Mouse (Mus musculus): ENCODE measurements at regions not wholly inside any gene's neighbourhood (a gene's known extent, or its start where the extent isn't known, plus 50 kb on each side); places are given as distances from the start of the nearest gene placed in this dataset.
A peak's percentile ranks its signal among the peaks of the same experiment; 100 is the strongest.

DNA sequence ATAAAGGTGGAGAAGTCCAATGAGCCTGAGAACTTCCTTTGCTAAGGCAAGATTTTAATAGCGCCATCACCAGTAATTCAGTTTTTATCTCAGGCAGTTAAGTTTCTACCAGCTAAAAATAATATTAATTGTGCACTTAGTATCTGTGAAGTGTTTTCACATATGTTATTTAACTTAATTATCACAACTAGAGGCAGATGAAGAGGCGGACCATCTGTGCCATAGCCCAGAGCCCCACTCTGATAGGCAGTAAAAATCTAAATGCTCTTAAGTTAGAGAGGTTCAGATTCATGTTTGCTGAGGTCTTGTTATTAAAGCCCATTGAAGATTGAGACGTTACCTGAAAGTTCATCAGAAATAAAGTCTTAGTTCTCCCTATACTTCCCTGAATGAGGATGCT is 395.7 kb upstream of the Nrsn1 start:
- H3K36me3 ChIP-seq (ENCODE audit: insufficient read depth, low read length) = no peaks in the 10 kb centered on the region
- no peaks in the 10 kb centered on the region for H3K9me3 ChIP-seq (ENCODE audit: low read length)
- no peak for TF ChIP-seq POU5F1 (IDR thresholded peaks at IDR 0.05; ENCODE audit: borderline replicate concordance, low read length)
- no peak for TF ChIP-seq NANOG (IDR thresholded peaks at IDR 0.05; ENCODE audit: borderline replicate concordance, low read length)
- no peak for TF ChIP-seq CTCF (conservative IDR thresholded peaks at IDR 0.05; ENCODE audit: low read length)
- H3K4me3 ChIP-seq (replicated peaks; ENCODE audit: low read length) = no peak overlapping the region
- H3K4me1 ChIP-seq (replicated peaks; ENCODE audit: low read depth, low read length) = no peaks in the 10 kb centered on the region
- H3K27me3 ChIP-seq (ENCODE audit: insufficient read depth, low read length) = no peaks in the 10 kb centered on the region

DNA sequence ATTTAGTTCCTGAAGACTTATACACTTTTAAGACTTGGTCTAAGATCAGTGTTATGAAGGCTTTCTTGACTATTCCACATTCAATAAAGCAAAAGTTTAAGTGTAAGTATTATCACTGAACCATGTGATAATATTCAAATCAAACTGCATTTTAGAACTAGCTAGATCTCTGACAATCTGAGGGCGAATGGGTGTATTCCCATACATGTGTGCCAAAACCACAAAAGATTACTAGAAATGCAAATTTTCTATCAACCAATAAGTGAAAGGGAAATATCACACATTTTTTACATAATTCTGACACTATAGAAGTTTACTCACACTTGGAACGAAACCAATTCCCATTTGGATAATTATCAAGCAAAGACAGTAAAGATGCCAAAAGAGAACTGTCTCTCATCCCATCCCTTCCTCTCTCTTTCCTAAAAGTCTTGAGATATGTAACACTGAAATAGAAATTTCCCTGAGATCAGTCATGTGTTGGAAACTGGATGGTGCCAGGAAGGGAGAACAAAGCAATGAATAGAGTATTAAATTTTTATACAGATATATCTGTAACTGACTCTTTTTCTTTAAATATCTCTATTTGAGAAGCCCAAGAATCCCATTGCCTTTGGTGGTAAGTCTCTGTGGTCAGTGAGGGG is 394.8 kb upstream of the Nrsn1 start:
- Histone ChIP-seq H3K27me3 (ENCODE audit: insufficient read depth, low read length) (no peaks in the 10 kb centered on the region), H3K4me1 (replicated peaks; ENCODE audit: low read depth, low read length) (no peaks in the 10 kb centered on the region), H3K4me3 (replicated peaks; ENCODE audit: low read length) (no peak overlapping the region), H3K9me3 (ENCODE audit: low read length) (no peaks in the 10 kb centered on the region), H3K36me3 (ENCODE audit: insufficient read depth, low read length) (no peaks in the 10 kb centered on the region)
- no peak for TF ChIP-seq POU5F1 (IDR thresholded peaks at IDR 0.05; ENCODE audit: borderline replicate concordance, low read length)
- TF ChIP-seq CTCF (conservative IDR thresholded peaks at IDR 0.05; ENCODE audit: low read length) = no peak

DNA sequence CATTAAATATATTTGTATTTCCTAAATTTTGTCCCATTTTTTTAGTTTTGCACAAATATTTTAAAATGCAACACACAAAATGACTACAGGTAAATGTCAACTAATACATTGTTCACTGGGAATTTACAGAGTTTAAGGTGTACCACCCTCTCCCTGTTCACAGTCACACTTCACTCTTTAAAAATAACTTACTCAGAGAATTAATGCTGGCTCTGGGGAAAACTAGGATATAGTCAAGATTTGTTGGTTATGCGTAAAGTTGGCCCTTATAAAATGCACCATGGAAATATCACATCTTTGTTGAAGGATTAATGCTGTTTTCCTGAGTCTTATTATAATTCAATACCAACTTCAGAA is 378.1 kb upstream of the Nrsn1 start:
- H3K4me1 ChIP-seq (replicated peaks; ENCODE audit: low read depth, low read length) = no peaks in the 10 kb centered on the region
- H3K4me3 ChIP-seq (replicated peaks; ENCODE audit: low read length) = no peak overlapping the region
- H3K9me3 ChIP-seq (ENCODE audit: low read length) = no peaks in the 10 kb centered on the region
- no peaks in the 10 kb centered on the region for H3K36me3 ChIP-seq (ENCODE audit: insufficient read depth, low read length)
- TF ChIP-seq CTCF (conservative IDR thresholded peaks at IDR 0.05; ENCODE audit: low read length) (no peak), NANOG (IDR thresholded peaks at IDR 0.05; ENCODE audit: borderline replicate concordance, low read length) (no peak), POU5F1 (IDR thresholded peaks at IDR 0.05; ENCODE audit: borderline replicate concordance, low read length) (no peak)
- H3K27me3 ChIP-seq (ENCODE audit: insufficient read depth, low read length) = no peaks in the 10 kb centered on the region

DNA sequence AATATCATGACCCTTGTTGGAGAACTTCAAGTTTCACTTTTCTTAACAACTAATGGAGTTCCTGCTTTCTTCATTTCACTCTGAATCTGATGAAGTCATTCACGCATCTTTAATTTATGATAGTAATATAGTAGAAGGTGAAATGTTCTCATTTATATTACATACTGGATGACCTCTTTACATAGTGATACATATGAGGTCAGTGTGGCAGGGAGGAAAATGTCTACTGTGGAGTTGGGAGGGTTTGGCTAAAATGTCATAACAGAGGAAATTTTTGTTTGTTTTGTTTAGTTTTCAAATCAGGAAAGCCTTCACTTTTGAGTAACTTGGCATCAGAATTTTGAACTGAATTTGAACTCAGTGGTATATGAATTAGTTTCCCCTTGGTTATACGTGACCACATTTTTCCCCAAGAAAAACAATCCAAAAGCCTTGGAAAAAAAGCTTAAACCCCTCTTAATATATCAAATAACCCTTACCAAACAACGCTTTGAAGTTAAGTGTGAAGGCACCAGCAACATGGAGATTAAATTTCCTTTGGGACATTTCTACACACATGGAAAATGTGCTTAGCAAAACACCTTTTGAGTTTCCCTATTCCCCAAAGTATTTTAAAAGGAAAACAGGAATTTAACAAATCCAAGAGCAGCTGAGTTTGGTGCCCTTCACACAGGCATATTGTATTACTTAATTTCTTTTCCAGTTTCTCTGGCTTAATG is 377.6 kb upstream of the Nrsn1 start:
- Histone ChIP-seq H3K4me1 (replicated peaks; ENCODE audit: low read depth, low read length) (no peaks in the 10 kb centered on the region), H3K9me3 (ENCODE audit: low read length) (peaks cover 2% of the 10 kb centered on the region), H3K27me3 (ENCODE audit: insufficient read depth, low read length) (no peaks in the 10 kb centered on the region), H3K4me3 (replicated peaks; ENCODE audit: low read length) (no peak overlapping the region), H3K36me3 (ENCODE audit: insufficient read depth, low read length) (no peaks in the 10 kb centered on the region)
- TF ChIP-seq CTCF (conservative IDR thresholded peaks at IDR 0.05; ENCODE audit: low read length) = no peak
- no peak for TF ChIP-seq POU5F1 (IDR thresholded peaks at IDR 0.05; ENCODE audit: borderline replicate concordance, low read length)
- no peak for TF ChIP-seq NANOG (IDR thresholded peaks at IDR 0.05; ENCODE audit: borderline replicate concordance, low read length)

DNA sequence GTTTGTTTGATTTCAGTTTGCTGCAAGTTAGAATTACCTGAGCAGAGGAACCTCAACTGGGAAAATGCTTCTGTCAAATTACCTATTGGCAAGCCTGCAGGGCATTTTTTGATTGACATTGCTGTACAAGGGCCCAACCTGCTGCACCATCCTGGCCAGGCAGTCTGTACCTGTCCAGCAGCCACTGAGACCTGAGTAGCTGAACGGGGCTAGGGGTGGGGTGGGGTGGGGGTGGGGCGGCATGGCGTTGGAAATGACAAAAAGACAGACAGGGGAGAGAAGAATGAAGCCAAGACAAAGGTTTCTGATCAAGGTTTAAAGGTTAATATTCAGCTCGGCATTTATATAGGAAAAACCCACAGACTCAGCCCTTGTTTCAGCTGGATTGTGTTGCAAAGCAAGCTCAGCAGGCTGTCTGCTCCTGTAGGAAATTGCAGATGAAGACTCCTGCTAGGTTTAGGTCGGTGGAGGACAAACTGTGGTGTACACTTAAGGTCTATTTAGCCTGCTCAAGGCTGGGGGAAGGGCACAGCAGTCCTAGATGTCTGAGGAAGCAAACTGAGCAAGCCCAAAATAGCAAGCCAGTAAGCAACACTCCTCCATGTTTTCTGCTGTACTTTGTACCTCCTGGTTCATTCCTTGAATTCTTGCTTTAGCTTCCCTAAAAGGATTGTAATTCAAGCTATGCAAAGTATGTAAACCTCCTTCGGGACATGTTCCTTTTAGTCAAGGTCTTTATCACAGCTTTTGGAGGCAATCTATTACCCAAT is 369.4 kb upstream of the Nrsn1 start:
- peaks cover 34% of the 10 kb centered on the region for H3K9me3 ChIP-seq (ENCODE audit: low read length)

DNA sequence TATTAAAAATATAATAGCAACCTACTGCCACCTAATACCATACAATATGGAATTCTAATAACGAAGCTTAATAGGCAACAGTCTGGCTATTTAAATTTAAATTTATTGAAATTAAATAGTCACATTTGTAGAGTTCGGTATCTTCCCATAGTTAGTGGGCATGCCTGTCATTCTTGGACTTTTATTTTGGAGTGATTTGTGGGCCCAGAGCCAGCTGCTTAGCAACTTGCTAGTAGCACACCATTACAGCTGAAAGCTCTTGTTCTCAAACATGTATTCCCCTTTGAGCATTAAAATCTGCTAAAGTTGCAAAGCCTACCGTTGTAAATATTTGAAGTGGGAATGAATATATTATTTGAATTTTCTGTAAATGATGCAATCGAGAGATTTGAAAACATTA is 359.2 kb upstream of the Nrsn1 start:
- no peak overlapping the region for H3K4me3 ChIP-seq (replicated peaks; ENCODE audit: low read length)
- H3K36me3 ChIP-seq (ENCODE audit: insufficient read depth, low read length) = no peaks in the 10 kb centered on the region
- H3K9me3 ChIP-seq (ENCODE audit: low read length) = peaks cover 4% of the 10 kb centered on the region
- H3K4me1 ChIP-seq (replicated peaks; ENCODE audit: low read depth, low read length) = no peaks in the 10 kb centered on the region
- H3K27me3 ChIP-seq (ENCODE audit: insufficient read depth, low read length) = no peaks in the 10 kb centered on the region
- TF ChIP-seq POU5F1 (IDR thresholded peaks at IDR 0.05; ENCODE audit: borderline replicate concordance, low read length) (no peak), NANOG (IDR thresholded peaks at IDR 0.05; ENCODE audit: borderline replicate concordance, low read length) (no peak), CTCF (conservative IDR thresholded peaks at IDR 0.05; ENCODE audit: low read length) (no peak)

More for the DNA sequence above, 369.4 kb upstream of the Nrsn1 start:
- no peak overlapping the region for H3K4me3 ChIP-seq (replicated peaks; ENCODE audit: low read length)
- no peaks in the 10 kb centered on the region for H3K27me3 ChIP-seq (ENCODE audit: insufficient read depth, low read length)
- no peaks in the 10 kb centered on the region; the same call in 1 of the 2 replicates for H3K36me3 ChIP-seq (ENCODE audit: insufficient read depth, low read length)
- TF ChIP-seq CTCF (conservative IDR thresholded peaks at IDR 0.05; ENCODE audit: low read length) = no peak
- peak; percentile 97 for TF ChIP-seq NANOG (IDR thresholded peaks at IDR 0.05; ENCODE audit: borderline replicate concordance, low read length)
- H3K4me1 ChIP-seq (replicated peaks; ENCODE audit: low read depth, low read length) = 0 out of 2 replicates have a peak, but pooled peaks cover 3% of the 10 kb centered on the region

DNA sequence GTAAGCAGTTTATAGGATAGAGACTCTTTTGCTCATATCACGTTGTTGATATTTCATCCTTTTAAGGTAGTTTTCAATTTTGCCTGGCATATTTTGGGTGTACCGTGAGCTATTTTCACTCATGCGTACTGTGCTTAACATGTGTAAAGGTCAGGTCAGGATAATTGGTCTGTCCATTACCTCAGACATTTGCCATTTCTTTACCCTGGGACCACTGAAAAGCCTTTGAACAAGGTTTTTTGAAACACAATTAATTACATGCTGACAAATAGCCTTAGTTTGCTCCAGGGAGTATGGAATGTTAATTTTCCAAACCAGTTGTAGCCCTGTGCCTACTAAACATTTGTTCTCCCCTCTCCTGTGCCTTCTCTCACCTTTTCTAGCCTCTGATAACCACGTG is 347.3 kb upstream of the Nrsn1 start:
- H3K9me3 ChIP-seq (ENCODE audit: low read length) = peaks cover 9% of the 10 kb centered on the region; the same call in 1 of the 2 replicates
- no peaks in the 10 kb centered on the region for H3K27me3 ChIP-seq (ENCODE audit: insufficient read depth, low read length)
- H3K36me3 ChIP-seq (ENCODE audit: insufficient read depth, low read length) = no peaks in the 10 kb centered on the region
- TF ChIP-seq CTCF (conservative IDR thresholded peaks at IDR 0.05; ENCODE audit: low read length) (no peak), POU5F1 (IDR thresholded peaks at IDR 0.05; ENCODE audit: borderline replicate concordance, low read length) (no peak), NANOG (IDR thresholded peaks at IDR 0.05; ENCODE audit: borderline replicate concordance, low read length) (no peak)
- no peak overlapping the region for H3K4me3 ChIP-seq (replicated peaks; ENCODE audit: low read length)
- no peaks in the 10 kb centered on the region for H3K4me1 ChIP-seq (replicated peaks; ENCODE audit: low read depth, low read length)

DNA sequence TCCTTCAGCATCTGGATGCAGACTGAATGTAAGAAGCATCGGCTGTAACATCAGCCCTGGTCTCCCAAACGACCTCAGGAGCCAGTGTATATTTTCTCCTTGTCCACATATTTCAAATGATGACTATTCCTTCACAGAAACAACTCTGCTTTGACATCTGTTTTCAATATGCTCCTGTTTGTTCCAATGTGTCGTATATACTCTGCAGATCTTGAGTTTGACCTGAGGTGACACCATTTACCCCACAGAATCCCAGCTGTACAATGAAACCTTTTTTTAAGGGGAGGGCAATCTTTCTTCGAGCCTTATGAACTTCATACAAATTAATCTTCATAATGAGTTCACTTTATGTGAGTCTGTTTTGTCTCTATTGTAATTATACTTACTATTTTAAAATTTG is 341.7 kb upstream of the Nrsn1 start:
- no peaks in the 10 kb centered on the region for H3K36me3 ChIP-seq (ENCODE audit: insufficient read depth, low read length)
- TF ChIP-seq NANOG (IDR thresholded peaks at IDR 0.05; ENCODE audit: borderline replicate concordance, low read length) (no peak), POU5F1 (IDR thresholded peaks at IDR 0.05; ENCODE audit: borderline replicate concordance, low read length) (no peak), CTCF (conservative IDR thresholded peaks at IDR 0.05; ENCODE audit: low read length) (no peak)
- no peaks in the 10 kb centered on the region for H3K4me1 ChIP-seq (replicated peaks; ENCODE audit: low read depth, low read length)
- H3K4me3 ChIP-seq (replicated peaks; ENCODE audit: low read length) = no peak overlapping the region
- peaks cover 20% of the 10 kb centered on the region; the same call in 1 of the 2 replicates for H3K9me3 ChIP-seq (ENCODE audit: low read length)
- H3K27me3 ChIP-seq (ENCODE audit: insufficient read depth, low read length) = no peaks in the 10 kb centered on the region
